Mouse (Mus musculus) spleen, adult 10 weeks (tissue): ENCODE measurements around the gene A930033H14Rik. TPM values are rescaled to one million over a fixed set of nuclear protein-coding genes. Genes with fewer than 3 reads are reported as not detected.

Experiments used
- polyA plus RNA-seq: library from polyadenylated mRNA; stranded (reverse); fragments of 350-450 nt; fragmentation: Illumina TruSeq; extraction: RNeasy Lipid Tissue Mini Kit (QIAGEN cat#74804); gene quantifications from one replicate; pipeline ENCODE4 v1.2.3, GENCODE M21; 2015; ENCODE audit warnings: low replicate concordance; ENCODE audit not compliant: insufficient read depth

Gene A930033H14Rik
- 2.7 TPM for polyA plus RNA-seq

GRCm38 (mm10) chr10:69212542-69213440, at the start of gene A930033H14Rik:
Gene A930033H14Rik (minus strand): TSS chr10:69213098.

Other genes with a start within 250 kb of the A930033H14Rik start
- 11.5 TPM for gene Rhobtb1, start 61.7 kb downstream of the A930033H14Rik start, polyA plus RNA-seq
- 47.0 TPM for gene Cdk1, start 139.8 kb upstream of the A930033H14Rik start, polyA plus RNA-seq
- gene Ank3, start 185.7 kb upstream of the A930033H14Rik start, polyA plus RNA-seq: 4.1 TPM